Mouse (Mus musculus) embryonic facial prominence, embryonic 14.5 days (tissue): ENCODE results near the gene Armh3. TPM values are rescaled to one million over a fixed set of nuclear protein-coding genes. Genes with fewer than 3 reads are reported as not detected.
A peak's percentile ranks its signal among the peaks of the same experiment; 100 is the strongest.

Source experiments
- ATAC-seq: fragments of 200-750 bp; cut with Nextera tagmentation; 2 replicates; pipeline ENCODE4 v1.8.0; 2017; ENCODE audit warnings: low read depth, moderate number of reproducible peaks, moderate TSS enrichment
- DNase-seq: peaks from one replicate; pipeline ENCODE4 v3.0.0-alpha.2; 2015; ENCODE audit warnings: low spot score
- H3K27ac ChIP-seq: fragments of 300-500 bp; sonication (generic); replicated peaks from 2 replicates; pipeline ENCODE4 v1.5.1; 2014; ENCODE audit warnings: low read depth, mild to moderate bottlenecking, low read length, moderate library complexity
- H3K27me3 ChIP-seq: fragments of 300-500 bp; sonication (generic); replicated peaks from 2 replicates; pipeline ENCODE4 v1.6.1; 2014; ENCODE audit warnings: low read length; ENCODE audit not compliant: control insufficient read depth, insufficient read depth
- H3K36me3 ChIP-seq: fragments of 300-500 bp; sonication (generic); 2 replicates; pipeline ENCODE4 v1.6.1; 2014; ENCODE audit warnings: low read length, mixed read lengths; ENCODE audit not compliant: control insufficient read depth, insufficient read depth
- H3K4me1 ChIP-seq: fragments of 300-500 bp; sonication (generic); 2 replicates; pipeline ENCODE4 v1.6.1; 2014; ENCODE audit warnings: antibody characterized with exemption, low read length; ENCODE audit not compliant: control insufficient read depth, insufficient read depth
- H3K4me2 ChIP-seq: fragments of 300-500 bp; sonication (generic); 2 replicates; pipeline ENCODE4 v1.6.1; 2014; ENCODE audit warnings: low read depth, mild to moderate bottlenecking, low read length, moderate library complexity, mixed read lengths
- H3K4me3 ChIP-seq: fragments of 300-500 bp; sonication (generic); 2 replicates; pipeline ENCODE4 v1.5.1; 2014; ENCODE audit warnings: low read depth, mild to moderate bottlenecking, low read length
- H3K9ac ChIP-seq: fragments of 300-500 bp; sonication (generic); 2 replicates; pipeline ENCODE4 v1.6.1; 2014; ENCODE audit warnings: low read depth, mild to moderate bottlenecking, low read length, moderate library complexity, mixed read lengths
- H3K9me3 ChIP-seq: fragments of 300-500 bp; sonication (generic); 2 replicates; pipeline ENCODE4 v1.6.1; 2016; ENCODE audit warnings: low read length; ENCODE audit not compliant: control insufficient read depth
- WGBS: fragments of 180-500 bp; shearing (Covaris S2); extraction: QIAGEN DNeasy Blood & Tissue Kit; methylation state at CpG from one replicate; pipeline ENCODE4 v1.1.7; 2014; 5-methylcytosine and 5-hydroxymethylcytosine counted together
- polyA plus RNA-seq: library from polyadenylated mRNA; unstranded; fragments of >200 nt; fragmentation: Nextera tagmentation; extraction: Ambion mirVana; gene quantifications from 2 replicates; pipeline ENCODE4 v1.2.1, GENCODE M21; 2014

Armh3 gene
- polyA plus RNA-seq, 1 experiment from 2014 or later, result 13.7 TPM

- ATAC-seq (peak; percentile 13), DNase-seq (peak; percentile 85)
- Histone ChIP-seq H3K4me1 (peaks cover 54% of the 10 kb centered on the region), H3K9me3 (no peaks in the 10 kb centered on the region), H3K27me3 (no peaks in the 10 kb centered on the region), H3K27ac (peak overlapping the region; percentile 99), H3K4me2 (peak overlapping the region; percentile 87), H3K9ac (peak overlapping the region; percentile 49), H3K4me3 (peak overlapping the region; percentile 98), H3K36me3 (no peaks in the 10 kb centered on the region)
- 5% methylated on average over 5 of the region's 6 CpGs for WGBS
Measured at GRCm38 (mm10) chr19:46042476-46043011, 44.3 kb upstream of the Armh3 start.

- DNase-seq, result peak; percentile 93
- 4% methylated on average over 9 of the region's 14 CpGs for WGBS
- peak overlapping the region; percentile 98 for H3K4me3 ChIP-seq
- no peaks in the 10 kb centered on the region for H3K36me3 ChIP-seq
- H3K4me2 ChIP-seq, result peak overlapping the region; percentile 87
- H3K4me1 ChIP-seq, result peaks cover 57% of the 10 kb centered on the region
- no peaks in the 10 kb centered on the region for H3K27me3 ChIP-seq
- peak overlapping the region; percentile 49 for H3K9ac ChIP-seq
- H3K27ac ChIP-seq, result peak overlapping the region; percentile 99
- no peaks in the 10 kb centered on the region for H3K9me3 ChIP-seq
- peak; percentile 24 for ATAC-seq
Measured at GRCm38 (mm10) chr19:46041933-46042475, 43.7 kb upstream of the Armh3 start.

- Histone ChIP-seq H3K27me3 (no peaks in the 10 kb centered on the region), H3K9me3 (no peaks in the 10 kb centered on the region), H3K4me1 (peaks cover 57% of the 10 kb centered on the region), H3K4me2 (peak overlapping the region; percentile 87), H3K9ac (peak overlapping the region; percentile 49), H3K27ac (peak overlapping the region; percentile 99), H3K4me3 (peak overlapping the region; percentile 98), H3K36me3 (peaks cover 5% of the 10 kb centered on the region; the same call in 1 of the 2 replicates)
- no peak for ATAC-seq
- peak; percentile 19 for DNase-seq
- 9% methylated on average over 7 of the region's 7 CpGs for WGBS
Measured at GRCm38 (mm10) chr19:46041299-46041932, 43.1 kb upstream of the Armh3 start.

GRCm38 (mm10) chr19:46040149-46040902, 42.0 kb upstream of the Armh3 start:
- no peaks in the 10 kb centered on the region for H3K27me3 ChIP-seq
- DNase-seq (no peak), ATAC-seq (no peak)
- H3K4me1 ChIP-seq, result peaks cover 48% of the 10 kb centered on the region
- H3K9ac ChIP-seq, result peak overlapping the region; percentile 92
- no peaks in the 10 kb centered on the region for H3K9me3 ChIP-seq
- peak overlapping the region; percentile 99 for H3K27ac ChIP-seq
- H3K4me3 ChIP-seq, result peak overlapping the region; percentile 84
- peak overlapping the region; percentile 87 for H3K4me2 ChIP-seq
- H3K36me3 ChIP-seq, result peaks cover 15% of the 10 kb centered on the region
- WGBS, result 33% methylated on average over 14 of the region's 14 CpGs

- 1% methylated on average over 18 of the region's 30 CpGs for WGBS
Measured at GRCm38 (mm10) chr19:46039478-46039877, 41.2 kb upstream of the Armh3 start.

GRCm38 (mm10) chr19:46038851-46039260, 40.6 kb upstream of the Armh3 start:
- WGBS, result 0% methylated on average over 5 of the region's 17 CpGs
- DNase-seq, result peak; percentile 24
- H3K9me3 ChIP-seq, result no peaks in the 10 kb centered on the region
- no peak for ATAC-seq
- H3K4me2 ChIP-seq, result peak overlapping the region; percentile 87
- peak overlapping the region; percentile 92 for H3K9ac ChIP-seq
- H3K4me1 ChIP-seq, result peaks cover 45% of the 10 kb centered on the region
- H3K4me3 ChIP-seq, result peak overlapping the region; percentile 84
- peaks cover 30% of the 10 kb centered on the region for H3K36me3 ChIP-seq
- peak overlapping the region; percentile 99 for H3K27ac ChIP-seq
- no peaks in the 10 kb centered on the region for H3K27me3 ChIP-seq

More at GRCm38 (mm10) chr19:46039478-46039877, 41.2 kb upstream of the Armh3 start:
- DNase-seq (peak; percentile 97), ATAC-seq (peak; percentile 78)
- Histone ChIP-seq H3K27ac (peak overlapping the region; percentile 99), H3K9ac (peak overlapping the region; percentile 92), H3K4me1 (peaks cover 48% of the 10 kb centered on the region), H3K4me3 (peak overlapping the region; percentile 84), H3K9me3 (no peaks in the 10 kb centered on the region), H3K4me2 (peak overlapping the region; percentile 87), H3K36me3 (peaks cover 24% of the 10 kb centered on the region), H3K27me3 (no peaks in the 10 kb centered on the region)

- no peaks in the 10 kb centered on the region for H3K9me3 ChIP-seq
- no peaks in the 10 kb centered on the region for H3K27me3 ChIP-seq
- H3K4me2 ChIP-seq, result peak overlapping the region; percentile 87
- ATAC-seq (peak; percentile 15; the same call in 1 of the 2 replicates), DNase-seq (peak; percentile 73)
- H3K4me1 ChIP-seq, result peaks cover 38% of the 10 kb centered on the region
- peak overlapping the region; percentile 99 for H3K27ac ChIP-seq
- H3K9ac ChIP-seq, result peak overlapping the region; percentile 92
- whole genome bisulfite sequencing, result 4% methylated on average over 12 of the region's 13 CpGs
- H3K4me3 ChIP-seq, result peak overlapping the region; percentile 84
- peaks cover 37% of the 10 kb centered on the region for H3K36me3 ChIP-seq
Measured at GRCm38 (mm10) chr19:46037925-46038850, 39.9 kb upstream of the Armh3 start.
